Mouse (Mus musculus): ENCODE measurements around the gene Ctsc.
A peak's percentile ranks its signal among the peaks of the same experiment; 100 is the strongest.
"Not testable (repeated sequence)": the region's sequence is repeated elsewhere in the genome, so short reads cannot be mapped to it uniquely, and the experiment has no call there.

Gene Ctsc

DNA sequence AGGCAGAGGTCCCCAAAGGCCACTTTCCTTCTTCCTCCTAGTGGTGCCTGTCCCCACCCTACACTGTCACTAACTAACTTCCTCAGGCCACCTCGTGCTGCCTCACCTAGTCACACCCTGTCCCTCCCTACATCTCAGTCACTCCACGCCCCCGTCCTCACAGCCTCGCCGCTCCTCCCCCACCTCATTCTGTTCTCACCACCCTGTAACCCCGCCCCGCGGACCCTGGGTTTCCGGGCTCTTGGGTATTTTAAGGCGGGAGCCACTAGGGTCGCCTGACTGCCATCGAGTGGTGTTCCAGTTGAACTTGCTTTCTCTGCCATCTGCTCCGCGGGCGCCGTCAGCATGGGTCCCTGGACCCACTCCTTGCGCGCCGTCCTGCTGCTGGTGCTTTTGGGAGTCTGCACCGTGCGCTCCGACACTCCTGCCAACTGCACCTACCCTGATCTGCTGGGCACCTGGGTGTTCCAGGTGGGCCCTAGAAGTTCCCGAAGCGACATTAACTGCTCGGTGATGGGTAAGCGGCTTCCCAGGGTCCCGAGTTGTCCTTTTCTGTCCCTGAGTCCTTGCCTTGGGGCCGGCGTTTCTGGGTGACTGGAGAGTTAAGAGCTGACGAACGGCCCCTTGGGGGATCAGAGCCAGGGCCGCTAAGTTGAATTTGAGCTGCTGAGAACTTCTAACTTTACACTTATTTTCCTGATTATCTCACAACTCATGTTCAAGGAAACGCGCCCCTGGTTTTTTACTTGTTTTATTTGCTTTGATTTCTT lies at the start of gene Ctsc:
Gene Ctsc (plus strand): TSS at position 228 of the 770 bp plus-strand sequence.
- peak; percentile 97 for DNase-seq

DNA sequence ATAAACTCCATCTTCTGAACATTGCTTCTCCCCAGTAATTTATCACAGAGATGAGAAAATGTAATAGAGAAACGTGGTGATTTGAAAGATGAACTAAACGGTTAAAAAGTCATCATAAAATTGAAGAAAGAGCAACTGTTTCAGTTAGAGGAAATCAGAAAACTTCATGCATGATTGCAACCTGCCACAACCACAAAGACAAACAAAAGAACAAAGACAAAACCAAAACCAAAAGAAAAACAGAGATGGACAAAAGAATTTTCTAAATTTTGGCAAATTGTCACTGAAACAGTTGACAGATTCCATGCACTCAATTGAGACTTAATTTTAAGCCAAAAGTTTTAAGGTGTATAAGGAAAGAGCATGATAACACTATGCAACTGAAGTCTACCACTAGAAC lies 48.8 kb upstream of the Ctsc start:
- no peak for DNase-seq

DNA sequence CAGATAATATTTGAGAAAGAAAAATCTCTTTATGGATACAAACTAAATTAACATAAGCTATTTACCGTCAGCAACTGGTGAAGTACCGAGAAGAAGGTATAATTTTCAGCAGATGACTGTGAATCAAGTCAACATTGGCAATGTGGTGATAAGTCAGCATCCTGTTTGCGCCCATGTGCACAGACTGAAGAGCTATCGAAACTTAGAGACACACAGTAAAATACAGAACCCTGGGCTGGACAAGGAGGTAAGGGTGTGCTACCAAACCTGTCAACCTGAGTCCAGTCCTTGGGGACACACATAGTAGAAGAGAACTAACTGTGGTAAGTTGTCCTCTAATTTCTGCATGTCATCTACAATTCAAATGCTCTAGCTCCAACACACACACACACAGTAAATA lies 47.8 kb upstream of the Ctsc start:
- no peak for DNase-seq

DNA sequence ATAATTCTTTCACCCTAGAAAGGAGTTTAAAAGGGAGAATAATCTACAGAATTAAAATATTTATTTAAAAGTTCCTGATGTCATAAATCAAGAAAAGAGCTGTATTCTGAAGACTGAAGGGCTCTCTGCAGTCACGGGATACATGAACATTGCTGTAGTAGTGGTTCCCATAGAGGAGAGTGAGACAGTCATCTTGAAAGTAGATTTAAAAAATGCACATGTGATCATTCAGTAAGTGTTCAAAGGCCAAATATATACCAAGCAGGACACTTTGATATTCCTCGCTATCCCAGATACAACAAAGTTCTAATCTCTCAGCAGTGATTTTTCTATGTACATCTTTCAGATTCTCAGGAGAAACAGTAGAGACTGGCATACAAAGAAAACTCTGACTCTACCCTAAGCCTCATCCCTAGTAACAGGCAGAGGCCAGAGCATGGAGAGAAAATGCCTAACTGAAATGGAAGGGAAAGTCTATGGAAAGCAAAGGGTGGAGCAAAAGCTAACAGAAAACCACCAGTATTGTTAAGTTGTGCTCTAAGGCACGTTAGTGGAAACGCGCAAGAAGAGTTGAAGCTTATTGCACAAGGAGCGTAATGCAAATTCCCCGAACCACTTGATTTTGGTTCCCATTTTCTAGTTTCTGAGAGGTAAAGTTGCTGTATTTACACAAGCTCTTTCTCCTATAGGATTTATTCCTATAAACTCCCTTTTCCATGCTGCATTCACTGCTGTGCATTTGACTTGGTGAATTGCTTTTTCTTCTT lies 46.9 kb upstream of the Ctsc start:
- peak; percentile 21 for DNase-seq

DNA sequence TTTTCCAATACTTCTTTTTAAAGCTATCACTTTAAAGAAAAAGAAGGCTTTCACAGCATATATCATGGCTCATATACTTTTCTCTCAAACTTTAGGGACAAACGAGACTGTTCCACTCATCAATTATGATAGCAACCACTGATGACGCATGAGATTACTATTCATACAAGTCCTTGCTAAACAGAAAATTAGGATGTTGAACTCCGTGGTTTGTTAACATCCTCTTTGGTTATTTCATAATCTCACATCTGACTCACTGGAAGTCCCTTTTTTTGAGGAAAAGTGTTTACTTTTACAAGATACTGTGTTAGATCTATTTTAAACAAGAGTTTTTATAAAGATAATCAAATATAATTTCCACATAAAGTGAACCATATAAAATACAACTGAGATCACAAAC lies 34.8 kb upstream of the Ctsc start:
- peak; percentile 38 for DNase-seq

DNA sequence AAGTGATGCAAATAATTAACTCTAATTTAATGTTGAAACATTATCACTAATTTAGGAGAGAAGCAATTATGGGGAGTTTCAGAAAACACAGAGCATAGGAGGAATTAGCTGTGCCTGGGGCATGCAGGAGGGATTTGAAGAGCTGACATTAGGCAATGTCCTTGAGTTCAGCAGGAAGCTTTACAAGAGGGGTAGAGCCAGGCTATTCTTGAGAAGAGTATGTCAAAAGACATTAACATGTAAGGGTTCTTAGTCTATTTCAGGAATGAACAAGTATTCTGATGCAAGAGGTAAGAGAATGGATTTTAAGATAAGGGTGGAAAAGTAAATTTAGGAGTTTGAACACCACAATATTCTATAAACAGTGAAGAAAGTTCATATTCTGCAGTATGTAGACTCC lies 33.4 kb upstream of the Ctsc start:
- peak; percentile 49 for DNase-seq

DNA sequence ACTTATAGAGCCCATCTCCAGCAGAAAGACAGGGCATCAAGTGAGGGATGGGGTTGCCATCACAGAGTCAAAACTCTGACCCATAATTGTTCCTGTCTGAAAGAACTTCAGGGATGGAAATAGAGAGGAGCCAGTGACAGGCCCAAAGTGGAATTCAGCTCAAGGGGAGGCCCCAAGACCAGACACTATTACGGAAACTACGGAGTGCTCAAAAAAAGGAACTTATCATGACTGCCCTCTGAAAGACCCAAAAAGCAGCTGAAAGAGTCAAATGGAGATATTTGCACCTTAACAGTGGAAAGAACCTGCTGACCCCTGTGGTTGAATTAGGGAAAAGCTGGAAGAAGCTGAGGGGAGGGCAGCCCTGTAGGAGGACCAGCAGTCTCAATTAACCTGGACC lies 27.5 kb upstream of the Ctsc start:
- not testable (repeated sequence) for DNase-seq

DNA sequence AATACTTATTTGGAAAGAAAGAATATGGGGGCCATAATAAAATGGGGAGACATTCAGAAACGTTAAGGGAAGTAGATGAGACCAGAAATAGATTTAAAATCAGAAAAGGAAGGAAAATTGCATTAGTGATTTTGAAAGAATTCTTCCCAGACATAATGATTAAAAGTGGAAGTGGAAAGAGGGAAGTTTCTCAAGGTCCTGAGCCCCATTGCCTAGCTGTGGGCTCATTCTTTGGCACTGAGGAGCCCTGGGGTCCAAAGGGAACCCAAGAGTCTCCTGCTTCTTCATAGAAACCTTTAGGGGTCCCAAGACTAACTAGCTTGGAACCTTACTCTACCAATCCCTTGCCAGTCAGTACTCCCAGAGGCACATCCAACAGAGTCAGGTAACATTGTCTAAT lies 26.4 kb upstream of the Ctsc start:
- peak; percentile 29 for DNase-seq

DNA sequence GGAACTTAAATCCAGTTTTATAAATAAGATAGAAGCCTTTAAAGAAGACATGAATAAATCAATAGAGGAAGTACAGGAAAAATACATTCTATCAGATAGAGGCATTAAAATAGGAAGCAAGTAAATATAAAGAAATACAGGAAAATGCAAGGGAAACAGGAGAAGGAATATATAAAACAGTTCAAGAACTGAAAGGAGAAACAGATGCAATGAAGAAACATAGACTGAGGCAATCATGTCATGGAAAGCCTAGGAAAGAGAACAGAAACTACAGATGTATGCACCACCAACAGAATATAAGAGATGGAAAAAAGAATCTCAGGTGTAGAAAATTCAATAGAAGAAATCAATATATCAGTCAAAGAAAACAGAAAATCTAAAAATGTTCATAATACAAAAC lies 25.8 kb upstream of the Ctsc start:
- no peak for DNase-seq

DNA sequence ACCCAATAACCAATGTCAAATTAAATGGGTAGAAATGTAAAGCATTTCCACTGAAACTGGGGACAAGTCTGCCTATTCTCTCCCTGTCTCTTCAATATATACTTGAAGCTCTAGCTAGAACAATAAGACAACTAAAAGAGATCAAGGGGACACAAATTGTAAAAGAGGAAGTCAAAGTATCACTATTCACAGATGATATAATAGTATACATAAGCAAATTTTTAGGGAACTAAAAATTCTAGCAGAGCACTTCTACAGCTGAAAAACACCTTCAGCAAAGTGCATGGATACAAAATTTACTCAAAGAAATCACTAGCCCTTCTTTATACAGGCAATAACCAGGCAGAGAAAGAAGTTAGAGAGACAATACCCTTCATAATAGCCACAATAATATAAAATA lies 23.0 kb upstream of the Ctsc start:
- DNase-seq: no peak

DNA sequence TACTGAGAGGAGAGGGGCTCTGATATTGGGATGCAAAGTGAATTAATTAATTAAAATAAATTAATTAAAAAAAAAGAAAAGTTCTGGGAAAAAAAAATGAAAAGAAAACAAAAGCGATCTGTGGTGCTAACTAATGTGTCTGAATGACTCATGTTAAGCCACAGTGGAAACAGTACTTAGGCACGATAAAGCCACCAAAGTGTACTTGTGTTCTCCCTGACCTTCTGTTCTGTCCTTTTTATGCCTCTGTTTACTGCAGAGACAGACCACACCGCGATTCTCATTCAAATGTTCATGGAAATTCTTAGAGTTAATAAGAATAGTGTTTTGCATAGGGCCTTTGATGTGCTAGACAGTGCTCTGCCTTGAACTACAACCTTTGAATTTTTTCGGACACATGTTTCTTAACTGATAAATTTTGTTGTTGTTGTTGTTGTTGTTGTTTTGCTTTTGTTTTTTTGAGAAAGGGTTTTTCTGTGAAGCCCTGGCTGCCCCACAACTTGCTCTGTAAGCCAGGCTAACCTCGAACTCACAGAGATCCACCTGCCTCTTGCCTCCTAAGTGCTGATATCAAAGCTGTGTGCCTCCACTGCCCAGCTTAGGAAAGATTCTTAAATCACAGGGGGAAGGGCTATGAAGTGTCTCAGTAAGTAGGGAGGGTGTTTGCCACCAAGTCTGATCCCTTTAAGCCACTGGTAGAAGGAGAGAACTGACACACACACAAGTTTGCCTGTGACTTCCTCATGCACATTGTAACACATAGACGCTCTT lies 18.5 kb upstream of the Ctsc start:
- no peak for DNase-seq

DNA sequence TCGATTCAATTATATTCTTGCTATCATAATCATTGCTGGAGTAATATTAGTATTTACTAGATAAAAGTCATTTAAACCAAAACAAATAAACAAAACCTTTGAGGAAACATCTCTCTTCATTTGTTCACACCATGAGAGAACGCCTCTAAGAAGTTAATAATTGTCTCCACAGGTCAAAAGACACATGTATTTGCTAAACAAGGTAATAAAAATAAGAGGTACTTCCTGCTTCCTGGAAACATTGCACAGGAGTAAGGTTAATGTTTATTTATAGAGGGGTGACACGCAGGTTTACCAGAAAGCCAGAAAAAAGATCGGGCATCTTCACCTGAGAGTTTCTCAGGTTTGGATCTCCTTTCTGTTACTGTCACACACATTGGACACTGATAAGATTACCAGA lies 16.1 kb upstream of the Ctsc start:
- DNase-seq: no peak

DNA sequence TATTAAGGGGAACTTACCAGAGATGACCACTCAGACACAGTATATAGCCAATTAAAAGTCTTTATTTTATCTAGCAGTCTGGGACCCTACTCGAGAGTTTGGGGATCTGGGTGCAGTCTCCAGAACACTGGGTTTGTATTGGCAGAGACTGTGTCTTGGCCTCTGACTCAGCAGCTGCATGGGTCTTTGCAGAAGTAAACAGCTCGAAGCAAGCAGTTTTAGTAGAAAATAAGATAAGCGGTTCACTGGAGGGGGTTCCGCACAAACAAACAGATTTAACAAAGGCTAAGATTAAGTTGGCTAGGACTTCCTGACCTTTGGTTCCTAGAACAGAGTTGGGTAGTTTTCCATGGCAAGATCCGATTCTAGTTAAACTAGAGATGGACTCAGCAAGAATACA lies 13.0 kb upstream of the Ctsc start:
- no peak for DNase-seq

DNA sequence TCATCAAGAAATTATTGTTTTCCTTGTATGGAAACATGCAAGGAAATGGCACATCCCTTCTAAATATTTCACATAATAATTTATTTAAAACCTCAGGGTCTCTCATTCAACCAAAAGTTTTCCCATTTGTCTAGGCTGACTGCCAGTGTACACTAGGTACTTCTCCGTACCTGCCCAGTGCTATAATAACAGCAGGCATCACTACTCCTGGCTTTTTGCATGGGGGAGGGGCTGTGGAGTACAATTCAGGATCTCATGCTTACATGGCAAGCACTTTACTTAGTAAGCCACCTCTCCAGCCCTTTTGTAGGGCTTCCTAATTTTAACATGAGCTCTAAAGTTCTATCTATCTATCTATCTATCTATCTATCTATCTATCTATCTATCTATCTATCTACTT lies 8.0 kb upstream of the Ctsc start:
- DNase-seq: peak; percentile 73

DNA sequence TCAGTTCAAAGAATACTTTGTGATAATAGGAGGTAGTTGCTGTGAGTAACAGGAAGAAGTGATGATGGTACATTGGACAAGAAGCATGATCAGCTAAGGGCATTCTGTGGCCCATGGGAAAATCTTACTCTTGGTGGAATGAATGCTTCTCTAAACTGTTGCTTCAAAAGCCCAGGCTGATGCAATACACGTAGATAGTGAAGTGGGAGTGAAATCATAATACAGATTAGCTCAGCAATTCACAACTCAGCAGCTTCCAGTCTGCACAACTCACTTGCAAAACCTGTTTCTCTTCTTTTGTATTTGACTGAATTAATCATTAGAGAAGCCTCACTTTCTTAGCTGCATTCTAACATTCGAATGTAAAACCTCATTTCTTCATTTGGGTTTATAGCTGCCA lies 6.4 kb upstream of the Ctsc start:
- DNase-seq: peak; percentile 68

DNA sequence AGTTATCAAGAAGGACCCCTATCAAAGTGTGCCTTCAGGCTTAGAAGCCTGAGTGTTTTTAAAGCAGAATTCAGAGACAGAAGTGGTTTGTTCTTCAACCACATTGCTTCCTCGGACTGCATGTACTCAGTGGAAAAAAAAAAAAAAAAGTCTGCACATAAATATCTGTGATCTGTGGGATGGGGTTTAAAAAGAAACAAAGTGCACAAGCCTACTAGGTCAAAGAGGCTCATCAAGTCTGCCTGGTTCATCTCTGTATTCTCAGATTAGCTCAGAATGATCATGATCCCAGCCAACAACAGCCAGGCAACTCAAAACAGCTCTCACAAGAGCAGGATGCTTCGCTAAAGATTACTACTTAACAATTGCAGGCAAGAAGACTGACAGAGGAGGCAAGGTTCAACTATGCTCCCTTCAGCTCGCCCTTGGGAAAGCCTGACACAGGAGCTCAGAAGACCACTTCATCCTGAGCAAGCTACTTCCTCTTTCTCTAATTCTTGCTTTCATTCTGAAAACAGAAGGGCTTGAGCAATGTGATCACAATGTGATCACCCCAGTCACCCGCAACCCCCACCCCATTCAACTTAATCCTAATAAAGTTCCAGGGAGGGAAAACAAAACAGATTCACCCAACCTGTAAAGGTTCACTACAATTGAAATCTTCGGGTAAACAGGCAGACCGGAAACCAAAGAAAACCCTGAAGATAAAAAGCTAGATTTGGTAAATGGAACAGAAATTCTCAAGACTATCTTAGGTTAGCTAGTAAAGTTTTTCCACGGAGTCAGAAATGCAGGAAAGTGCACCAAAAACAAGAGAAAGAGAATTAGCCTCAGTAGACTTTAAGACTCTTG lies 745 bp upstream of the Ctsc start:
- peak; percentile 40 for DNase-seq

DNA sequence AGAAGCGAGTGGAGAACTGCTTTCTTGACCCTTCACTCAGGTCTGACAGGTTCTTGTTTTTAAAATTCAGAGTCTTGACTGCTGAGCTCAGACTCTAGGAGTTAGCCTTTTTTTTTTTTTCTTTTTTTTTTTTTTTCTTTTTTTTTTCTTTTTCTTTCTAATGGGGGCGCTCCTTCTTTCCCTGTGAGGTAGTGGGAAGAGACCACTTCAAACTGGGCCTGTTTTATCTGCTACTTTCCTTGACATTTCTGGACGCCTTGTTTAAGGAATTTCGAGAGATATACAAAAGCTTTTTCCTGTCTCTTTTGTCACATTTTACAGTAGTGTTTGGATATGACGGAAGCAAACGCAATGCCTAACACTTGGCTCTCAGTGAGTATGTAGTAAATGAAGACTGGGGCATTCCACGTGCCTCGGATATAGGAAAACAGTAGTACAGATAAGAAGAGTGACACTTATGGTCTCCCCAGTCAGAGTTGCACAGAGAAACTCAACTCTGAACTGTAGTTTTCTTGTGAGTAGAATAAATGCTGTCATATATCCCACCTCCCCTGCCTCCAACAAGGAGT lies 827 bp downstream of the Ctsc start:
- DNase-seq: peak; percentile 20

DNA sequence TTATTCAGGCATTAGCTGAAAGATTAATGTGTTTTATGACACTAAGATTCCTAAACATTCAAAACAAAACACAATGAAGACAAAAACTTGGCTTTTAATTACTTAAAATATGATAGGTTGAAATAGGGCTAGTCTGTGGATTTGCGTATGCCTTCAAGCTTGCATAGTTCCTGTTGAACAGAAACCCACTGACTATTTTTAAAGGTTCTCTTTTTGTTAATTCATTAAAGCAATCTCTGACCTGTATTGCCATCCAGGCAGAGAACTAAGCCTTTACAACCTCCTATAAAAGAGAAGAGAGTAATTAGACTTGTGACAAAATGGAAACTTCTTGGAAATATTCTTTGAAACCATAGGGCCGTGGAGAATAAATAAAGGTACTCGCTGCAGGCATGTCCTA lies 7.4 kb downstream of the Ctsc start:
- no peak for DNase-seq

DNA sequence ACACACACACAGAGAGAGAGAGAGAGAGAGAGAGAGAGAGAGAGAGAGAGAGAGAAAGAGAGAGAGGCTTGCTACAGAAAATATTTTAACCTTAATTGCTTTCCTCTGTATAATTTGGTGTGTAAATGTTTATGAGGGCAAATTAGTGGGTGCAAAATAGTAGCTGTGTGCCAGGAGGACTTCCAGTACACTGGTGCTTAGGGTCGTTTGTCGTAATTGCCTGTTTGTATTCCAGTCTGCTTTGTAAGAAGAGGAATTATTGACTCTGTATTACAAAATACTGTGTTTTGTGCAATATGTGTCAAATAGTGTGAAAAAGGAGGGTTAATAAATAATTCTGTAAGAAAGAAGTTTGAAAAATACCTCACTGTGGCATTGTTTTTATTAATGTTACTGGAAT lies 13.2 kb downstream of the Ctsc start:
- no peak for DNase-seq

DNA sequence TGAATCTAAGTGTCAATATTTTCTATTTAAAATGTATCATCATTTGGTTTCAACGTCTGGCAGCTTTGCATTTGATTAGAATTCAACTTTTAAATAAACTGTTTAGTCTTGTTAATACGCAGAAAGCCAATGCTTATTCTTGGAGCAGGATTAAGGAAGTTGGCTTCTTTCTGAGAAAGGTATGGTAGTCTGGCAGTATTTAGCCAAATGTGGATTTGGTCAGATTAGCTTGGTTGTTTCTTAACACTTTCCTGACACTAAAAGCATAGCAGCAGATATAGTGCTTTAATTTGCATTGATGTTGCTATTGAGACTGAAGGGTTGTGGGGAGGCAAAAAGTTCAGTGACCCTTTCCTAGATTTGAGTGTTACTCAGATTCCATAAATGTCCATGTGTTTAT lies 14.2 kb downstream of the Ctsc start:
- no peak for DNase-seq

DNA sequence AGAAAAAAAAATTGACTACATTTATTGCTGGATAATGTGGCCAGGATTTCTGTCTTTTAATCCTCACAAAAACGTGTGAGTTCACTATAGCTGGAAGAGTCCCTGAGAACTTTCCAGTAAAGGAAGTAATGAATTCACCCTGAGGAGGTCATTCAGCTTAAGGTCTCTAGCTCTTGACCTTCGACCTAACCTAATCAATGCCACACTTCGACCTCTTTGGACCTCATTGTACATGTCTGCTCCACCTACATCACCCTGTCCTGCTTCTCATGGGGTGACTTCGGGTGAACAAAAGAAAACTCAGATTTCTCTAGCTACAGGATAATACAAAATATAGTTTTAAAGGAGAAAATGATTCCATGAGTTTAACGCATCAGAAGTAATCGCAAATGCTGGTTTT lies 16.0 kb downstream of the Ctsc start:
- no peak for DNase-seq

DNA sequence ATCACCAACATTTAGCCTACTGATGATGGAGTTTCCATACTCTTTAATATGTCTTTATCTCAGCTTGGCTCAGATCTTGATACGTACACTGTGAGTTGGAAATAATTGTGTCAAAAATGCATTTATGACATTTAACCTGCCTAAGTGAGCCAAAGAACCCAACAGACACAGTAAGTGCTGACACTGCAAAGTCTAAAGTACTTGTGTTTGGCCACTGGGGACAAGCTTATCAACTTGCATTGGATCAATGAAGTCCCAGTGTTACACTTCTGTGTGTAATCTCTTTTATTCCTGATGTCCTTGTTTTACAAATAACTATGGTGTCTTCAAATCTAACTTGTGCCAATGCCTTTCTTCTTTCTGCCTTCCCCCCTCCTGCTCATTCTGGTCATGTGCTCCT lies 18.1 kb downstream of the Ctsc start:
- no peak for DNase-seq
